Mouse (Mus musculus) ovary, postnatal 36 days (tissue): ENCODE data around the gene Cgref1.

Source experiments
- DNase-seq: peaks from one replicate; pipeline ENCODE4 v3.0.0; 2022; ENCODE audit warnings: low spot score, mixed read lengths

Gene Cgref1

DNA sequence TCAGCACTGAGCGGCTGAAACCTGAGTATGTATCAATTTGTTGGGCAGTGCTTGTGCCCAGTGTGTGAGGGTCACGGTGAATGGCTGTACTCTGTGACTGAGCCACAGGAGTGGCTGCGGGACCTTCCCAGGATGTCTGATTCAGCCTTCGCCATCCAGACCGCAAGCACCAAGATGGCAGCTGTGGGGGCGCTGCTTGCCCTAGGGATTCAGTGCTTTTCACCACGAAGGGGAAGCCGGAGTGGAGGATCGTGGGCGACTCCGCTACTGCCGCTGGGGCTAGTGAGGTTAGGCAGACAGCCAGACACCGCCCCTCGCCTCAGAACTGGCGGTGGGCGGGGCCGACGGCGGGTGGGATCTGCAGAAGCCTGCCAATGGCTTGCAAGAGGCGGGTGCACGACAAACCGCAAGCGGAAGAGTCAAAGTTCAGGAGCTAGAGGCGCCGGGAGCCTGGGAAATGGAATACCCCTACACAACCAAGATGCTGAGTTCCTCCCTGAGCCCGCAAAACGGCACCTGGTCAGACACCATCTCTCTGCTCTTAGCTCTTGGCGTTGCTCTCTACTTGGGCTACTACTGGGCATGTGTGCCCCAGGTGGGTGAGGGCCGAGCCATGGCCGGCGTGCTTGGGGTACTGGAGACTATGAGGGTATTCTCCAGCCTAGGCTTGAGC, 4.4 kb upstream of the Cgref1 start:
- DNase-seq: peak; percentile 95

GRCm38 (mm10) chr5:30948620-30949019, 3.2 kb upstream of the Cgref1 start:
- DNase-seq: no peak

GRCm38 (mm10) chr5:30944344-30944743, 1.0 kb downstream of the Cgref1 start:
- no peak for DNase-seq

- no peak for DNase-seq
These were observed 2.4 kb downstream of the Cgref1 start for GRCm38 (mm10) chr5:30943004-30943403.

DNA sequence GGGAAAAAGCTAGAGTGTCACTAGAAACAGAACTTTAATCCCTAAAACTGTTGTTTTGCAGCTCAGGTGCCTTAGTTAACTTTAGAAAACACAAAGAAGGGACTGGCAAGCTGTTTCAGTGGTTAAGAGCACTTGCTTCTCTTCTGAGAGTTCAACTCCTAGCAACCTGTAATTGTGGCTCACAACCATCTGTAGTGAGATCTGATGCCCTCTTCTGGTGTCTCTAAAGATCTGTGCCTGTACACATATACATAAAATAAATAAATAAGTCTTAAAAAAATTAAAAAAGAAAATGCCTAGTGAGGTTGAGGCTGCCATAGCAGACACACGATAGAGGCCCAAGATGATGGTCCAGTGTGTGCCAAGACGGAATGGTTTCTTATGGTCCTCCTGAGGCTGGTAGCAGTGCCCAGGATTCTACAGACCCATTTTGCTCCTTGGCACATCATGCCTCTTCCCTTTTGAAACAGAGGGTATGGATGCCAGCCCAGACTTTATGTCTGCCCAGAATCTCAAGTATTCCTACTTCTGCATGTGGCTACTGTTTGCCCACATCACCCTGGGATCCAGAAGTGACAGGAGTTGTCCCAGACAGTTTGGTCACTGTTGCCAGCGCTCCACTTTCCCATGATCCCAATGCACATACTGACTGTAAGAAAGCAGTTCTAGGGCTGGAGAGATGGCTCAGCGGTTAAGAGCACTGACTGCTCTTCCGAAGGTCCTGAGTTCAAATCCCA, 10.5 kb downstream of the Cgref1 start:
- DNase-seq: no peak

- DNase-seq: no peak
These were observed 11.7 kb downstream of the Cgref1 start for GRCm38 (mm10) chr5:30933705-30934104.

- no peak for DNase-seq
These were observed 14.0 kb downstream of the Cgref1 start for GRCm38 (mm10) chr5:30931378-30931777.

DNA sequence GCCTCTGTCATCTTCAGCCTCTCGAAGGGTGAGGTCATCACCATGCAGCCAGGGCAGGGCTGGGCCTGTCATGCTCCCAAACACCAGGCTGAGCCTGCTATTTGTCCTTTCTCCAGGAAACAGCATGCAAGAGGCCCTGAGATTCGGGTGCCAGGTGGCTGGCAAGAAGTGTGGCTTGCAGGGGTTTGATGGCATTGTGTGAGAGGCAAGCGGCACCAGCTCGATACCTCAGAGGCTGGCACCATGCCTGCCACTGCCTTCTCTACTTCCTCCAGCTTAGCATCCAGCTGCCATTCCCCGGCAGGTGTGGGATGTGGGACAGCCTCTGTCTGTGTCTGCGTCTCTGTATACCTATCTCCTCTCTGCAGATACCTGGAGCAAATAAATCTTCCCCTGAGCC, 14.5 kb downstream of the Cgref1 start:
- no peak for DNase-seq

- DNase-seq: peak; percentile 62
These were observed 15.3 kb downstream of the Cgref1 start for GRCm38 (mm10) chr5:30930121-30930520.

DNA sequence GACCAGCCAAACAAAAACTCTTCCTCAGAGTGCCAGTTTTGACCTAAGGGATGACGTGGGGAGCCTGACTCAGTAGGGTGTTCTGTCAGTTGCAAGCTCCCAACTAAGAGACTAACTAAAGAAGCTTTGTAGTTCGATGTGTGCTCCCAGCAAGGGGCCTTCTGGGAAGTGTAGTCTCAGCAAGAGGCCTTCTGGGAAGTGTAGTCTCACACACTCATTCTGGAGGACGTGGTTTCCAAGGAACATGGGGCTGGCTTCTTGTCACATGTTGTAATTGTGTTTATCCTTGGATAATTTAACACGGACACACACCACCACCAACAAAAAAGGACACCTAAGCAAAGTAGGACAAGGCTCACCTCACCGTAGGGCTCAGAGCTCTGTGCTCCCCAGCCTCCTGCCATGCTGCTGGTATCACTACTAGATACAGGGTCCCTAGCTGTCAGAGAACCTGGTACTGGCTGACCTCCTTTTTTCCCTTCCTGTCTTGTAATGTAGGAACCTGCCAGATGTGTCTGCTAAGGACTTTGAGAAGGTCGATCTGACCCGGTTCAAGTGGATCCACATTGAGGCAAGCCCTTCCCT, 17.4 kb downstream of the Cgref1 start:
- DNase-seq: no peak

- no peak for DNase-seq
These were observed 19.3 kb downstream of the Cgref1 start for GRCm38 (mm10) chr5:30926073-30926472.

- DNase-seq: no peak
These were observed 20.2 kb downstream of the Cgref1 start for GRCm38 (mm10) chr5:30925217-30925616.

- DNase-seq: no peak
These were observed 20.8 kb downstream of the Cgref1 start for GRCm38 (mm10) chr5:30924614-30925013.

GRCm38 (mm10) chr5:30923119-30923518, 22.3 kb downstream of the Cgref1 start:
- no peak for DNase-seq

DNA sequence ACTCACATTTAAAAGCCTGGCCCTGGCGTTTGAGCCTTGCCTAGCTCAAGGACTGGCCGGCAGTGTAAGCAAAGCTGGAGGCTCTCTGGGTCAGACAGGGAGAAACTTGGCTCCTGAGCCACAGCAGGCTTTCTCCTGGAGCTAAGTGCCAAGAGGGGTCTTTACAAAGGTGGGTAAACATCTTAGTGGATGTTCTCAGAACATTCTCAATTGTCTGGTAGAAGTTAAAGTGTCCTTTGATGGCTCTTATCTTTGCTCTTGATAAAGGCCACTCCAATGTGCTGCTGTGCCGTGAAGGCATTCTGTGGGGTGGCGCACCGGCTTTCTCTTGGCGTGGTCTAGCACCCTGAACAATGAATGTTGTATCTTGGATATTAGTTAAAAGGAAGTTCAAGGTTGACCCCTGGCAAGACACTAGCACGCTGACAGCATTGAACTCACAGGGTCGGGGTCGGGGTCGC, 22.8 kb downstream of the Cgref1 start:
- no peak for DNase-seq

- peak; percentile 88 for DNase-seq
These were observed 23.9 kb downstream of the Cgref1 start, which contains the start of gene Khk for GRCm38 (mm10) chr5:30921256-30922033. Gene Khk (plus strand): TSS chr5:30921431.

GRCm38 (mm10) chr5:30920621-30921020, 24.8 kb downstream of the Cgref1 start:
- DNase-seq: no peak

- DNase-seq: no peak
These were observed 25.4 kb downstream of the Cgref1 start for GRCm38 (mm10) chr5:30919831-30920614.

DNA sequence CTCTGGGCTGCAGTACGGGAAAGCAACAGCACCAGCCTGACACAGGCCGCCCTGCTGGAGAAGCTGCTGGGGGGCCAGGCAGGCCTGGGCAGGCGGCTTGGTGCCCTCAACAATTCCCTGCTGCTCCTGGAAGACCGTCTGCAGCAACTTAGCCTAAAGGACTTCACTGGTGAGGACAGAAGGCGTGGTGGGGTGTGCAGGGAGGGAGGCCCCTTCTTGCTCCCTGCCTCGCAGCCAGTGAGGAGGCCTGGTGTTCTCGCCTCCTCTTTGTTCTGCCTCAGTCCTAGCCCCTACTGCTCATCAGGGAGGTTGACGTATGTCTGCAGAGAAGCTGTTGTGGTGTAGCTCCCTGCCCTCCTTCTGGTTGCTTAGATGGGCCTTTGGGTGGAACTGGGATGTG, 26.7 kb downstream of the Cgref1 start:
- no peak for DNase-seq

DNA sequence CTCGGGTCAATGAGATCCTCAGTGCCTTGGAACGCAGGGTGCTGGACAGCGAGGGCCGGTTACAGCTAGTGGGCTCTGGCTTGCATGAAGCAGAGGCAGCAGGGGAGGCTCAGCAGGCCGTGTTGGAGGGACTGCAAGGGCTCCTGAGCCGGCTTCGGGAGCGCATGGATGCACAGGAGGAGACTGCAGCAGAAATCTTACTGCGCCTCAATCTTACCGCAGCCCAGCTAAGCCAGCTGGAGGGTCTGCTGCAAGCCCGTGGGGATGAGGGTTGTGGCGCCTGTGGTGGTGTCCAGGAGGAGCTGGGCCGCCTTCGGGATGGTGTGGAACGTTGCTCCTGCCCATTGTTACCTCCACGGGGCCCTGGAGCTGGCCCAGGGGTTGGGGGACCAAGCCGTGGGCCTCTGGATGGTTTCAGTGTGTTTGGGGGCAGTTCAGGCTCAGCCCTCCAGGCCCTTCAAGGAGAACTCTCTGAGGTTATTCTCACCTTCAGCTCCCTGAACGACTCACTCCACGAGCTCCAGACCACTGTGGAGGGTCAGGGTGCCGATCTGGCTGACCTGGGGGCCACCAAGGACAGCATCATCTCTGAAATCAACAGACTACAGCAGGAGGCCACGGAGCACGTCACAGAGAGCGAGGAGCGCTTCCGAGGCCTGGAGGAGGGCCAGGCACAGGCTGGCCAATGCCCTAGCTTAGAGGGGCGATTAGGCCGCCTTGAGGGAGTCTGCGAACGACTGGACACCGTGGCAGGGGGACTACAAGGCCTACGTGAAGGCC, 27.3 kb downstream of the Cgref1 start:
- no peak for DNase-seq

DNA sequence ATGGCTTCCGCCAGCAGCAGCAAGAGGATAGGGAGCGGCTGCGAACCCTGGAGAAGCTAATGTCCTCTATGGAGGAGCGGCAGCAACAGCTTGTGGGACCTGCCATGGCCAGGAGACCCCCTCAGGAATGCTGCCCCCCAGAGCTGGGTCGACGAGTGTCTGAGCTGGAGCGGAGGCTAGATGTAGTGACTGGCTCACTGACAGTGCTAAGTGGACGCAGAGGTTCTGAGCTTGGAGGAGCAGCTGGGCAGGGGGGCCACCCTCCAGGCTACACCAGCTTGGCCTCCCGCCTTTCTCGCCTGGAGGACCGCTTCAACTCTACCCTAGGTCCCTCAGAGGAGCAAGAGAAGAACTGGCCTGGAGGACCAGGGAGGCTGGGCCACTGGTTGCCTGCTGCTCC, 28.0 kb downstream of the Cgref1 start:
- no peak for DNase-seq
